Mouse (Mus musculus): Measurements from ENCODE around the gene Papola. TPM values are rescaled to one million over a fixed set of nuclear protein-coding genes. Genes with fewer than 3 reads are reported as not detected.

The Papola gene
- total and polyA plus RNA-seq, 2 experiments from 2014 or later: 84.1 to 119 TPM

DNA sequence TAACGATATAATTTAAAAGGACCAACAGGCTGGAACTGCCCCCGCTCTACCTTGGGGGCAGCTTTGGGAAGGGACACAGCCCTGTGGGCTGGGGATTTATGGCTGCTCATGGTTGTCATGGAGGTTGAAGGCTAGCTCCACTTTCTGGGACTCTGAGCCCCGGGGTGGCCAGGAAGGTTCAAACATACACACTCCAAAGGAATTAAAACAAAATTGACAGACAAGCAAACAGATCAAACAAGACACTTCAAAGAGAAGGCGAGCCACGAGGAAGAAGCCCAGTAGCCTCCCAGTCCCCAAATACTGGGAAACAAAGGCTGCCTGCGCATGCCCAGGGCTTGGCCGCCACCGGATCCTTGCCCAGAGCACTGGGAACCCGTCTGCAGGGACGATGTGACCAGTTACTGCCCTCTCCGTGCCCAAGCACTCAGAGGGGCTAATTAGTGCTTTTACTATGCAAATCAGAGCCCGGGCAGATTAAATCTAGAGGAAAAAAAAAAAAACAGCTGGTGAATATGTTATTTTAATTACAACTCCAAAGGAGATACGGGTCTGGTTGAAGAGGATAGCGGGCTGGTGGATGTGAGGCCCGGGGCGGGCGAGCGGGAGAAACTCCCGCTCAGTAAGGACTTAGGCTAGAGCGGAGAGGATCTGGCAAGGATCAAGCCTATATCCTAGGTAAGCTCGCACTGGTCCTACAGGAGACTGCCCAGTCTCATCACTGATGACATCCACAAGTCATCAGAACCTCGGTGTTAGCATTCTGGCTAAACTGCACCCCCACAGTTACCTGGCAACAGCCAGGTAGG lies 100.2 kb downstream of the Papola start:
- Histone ChIP-seq H3K4me1 (ENCODE audit: insufficient read depth, low read length) (no peaks in the 10 kb centered on the region), H3K4me2 (ENCODE audit: low read depth, low read length) (no peak overlapping the region), H3K36me3 (ENCODE audit: insufficient read depth, low read length) (no peaks in the 10 kb centered on the region), H3K27ac (no peak overlapping the region), H3K9me3 (ENCODE audit: low read length) (peaks cover 2% of the 10 kb centered on the region; the same call in 1 of the 2 replicates), H3K27me3 (ENCODE audit: insufficient read depth, low read length) (peaks cover 3% of the 10 kb centered on the region; the same call in 1 of the 2 replicates), H3K9ac (replicated peaks; ENCODE audit: low read length) (no peak overlapping the region), H3K4me3 (ENCODE audit: low read length) (no peak overlapping the region)
- ATAC-seq (no peak), DNase-seq (ENCODE audit: low spot score) (no peak)
- TF ChIP-seq CTCF (IDR thresholded peaks at IDR 0.05; ENCODE audit: low read depth): no peak
- 36% methylated on average over 22 of the region's 22 CpGs for WGBS

Small RNAs within 50 kb of the gene (microRNA-seq; reads per million reads assigned to microRNA genes)
- 1.1 reads per million in 2 experiments for gene Gm22120

Other genes with a start within 250 kb of the Papola start
- gene Bdkrb2, start 221.5 kb upstream of the Papola start, total RNA-seq (2014; rRNA removed): 2.6 and 3.7 TPM in 2 replicates
- gene Bdkrb2, start 221.5 kb upstream of the Papola start, polyA plus RNA-seq (2015; fragmentation: Nextera tagmentation; extraction: Ambion mirVana): 0.90 and 0.98 TPM in 2 replicates
- gene Bdkrb1, start 181.6 kb upstream of the Papola start, total RNA-seq (2014; rRNA removed): 0.63 TPM in 1 of 2 replicates, not detected in the other
- gene Bdkrb1, start 181.6 kb upstream of the Papola start, polyA plus RNA-seq (2015; fragmentation: Nextera tagmentation; extraction: Ambion mirVana): 0.18 TPM in 1 of 2 replicates, not detected in the other
- 11.0 and 12.1 TPM in 2 replicates for gene Gskip, start 99.9 kb upstream of the Papola start, total RNA-seq (2014; rRNA removed)
- gene Gskip, start 99.9 kb upstream of the Papola start, polyA plus RNA-seq (2015; fragmentation: Nextera tagmentation; extraction: Ambion mirVana): 19.8 and 21.7 TPM in 2 replicates
- gene Atg2b, start 99.5 kb upstream of the Papola start, total RNA-seq (2014; rRNA removed): 40.4 and 40.9 TPM in 2 replicates
- gene Atg2b, start 99.5 kb upstream of the Papola start, polyA plus RNA-seq (2015; fragmentation: Nextera tagmentation; extraction: Ambion mirVana): 8.1 and 9.0 TPM in 2 replicates
- 1.3 and 2.2 TPM in 2 replicates for gene Ak7, start 78.7 kb upstream of the Papola start, total RNA-seq (2014; rRNA removed)
- 1.4 and 1.8 TPM in 2 replicates for gene Ak7, start 78.7 kb upstream of the Papola start, polyA plus RNA-seq (2015; fragmentation: Nextera tagmentation; extraction: Ambion mirVana)
- 13.5 and 17.7 TPM in 2 replicates for gene Vrk1, start 225.5 kb downstream of the Papola start, total RNA-seq (2014; rRNA removed)
- 32.0 and 35.8 TPM in 2 replicates for gene Vrk1, start 225.5 kb downstream of the Papola start, polyA plus RNA-seq (2015; fragmentation: Nextera tagmentation; extraction: Ambion mirVana)